Mouse (Mus musculus) lung, postnatal 36 days (tissue): Measurements from ENCODE around the gene Ptpn12.

Source experiments
- DNase-seq: peaks from one replicate; pipeline ENCODE4 v3.0.0; 2022; ENCODE audit warnings: mixed read lengths

Ptpn12 gene

GRCm38 (mm10) chr5:21055820-21056531 lies at the start of gene Ptpn12:
Gene Ptpn12 (minus strand): TSS chr5:21055911.
- peak; percentile 97 for DNase-seq

- DNase-seq, result peak; percentile 22
Observed at GRCm38 (mm10) chr5:21091179-21091578, 35.5 kb upstream of the Ptpn12 start.

- DNase-seq, result no peak
Observed at GRCm38 (mm10) chr5:21057217-21057616, 1.5 kb upstream of the Ptpn12 start.

- no peak for DNase-seq
Observed at GRCm38 (mm10) chr5:21056595-21056994, 884 bp upstream of the Ptpn12 start.

- DNase-seq, result peak; percentile 45
Observed at GRCm38 (mm10) chr5:21055071-21055819, 466 bp downstream of the Ptpn12 start.

- DNase-seq, result peak; percentile 94
Observed at GRCm38 (mm10) chr5:21054472-21055070, 1.1 kb downstream of the Ptpn12 start.

- DNase-seq, result no peak
Observed at GRCm38 (mm10) chr5:21053571-21054307, 2.0 kb downstream of the Ptpn12 start.

GRCm38 (mm10) chr5:21052521-21052920 lies 3.2 kb downstream of the Ptpn12 start:
- no peak for DNase-seq

GRCm38 (mm10) chr5:21050770-21051122 lies 5.0 kb downstream of the Ptpn12 start:
- no peak for DNase-seq

- DNase-seq, result no peak
Observed at GRCm38 (mm10) chr5:21050061-21050769, 5.5 kb downstream of the Ptpn12 start.

GRCm38 (mm10) chr5:21049006-21049405 lies 6.7 kb downstream of the Ptpn12 start:
- DNase-seq, result peak; percentile 35

GRCm38 (mm10) chr5:21047114-21047513 lies 8.6 kb downstream of the Ptpn12 start:
- DNase-seq, result no peak

GRCm38 (mm10) chr5:21046150-21047048 lies 9.3 kb downstream of the Ptpn12 start:
- DNase-seq, result no peak

GRCm38 (mm10) chr5:21045462-21045861 lies 10.2 kb downstream of the Ptpn12 start:
- no peak for DNase-seq

GRCm38 (mm10) chr5:21038100-21038499 lies 17.6 kb downstream of the Ptpn12 start:
- no peak for DNase-seq

- no peak for DNase-seq
Observed at GRCm38 (mm10) chr5:21035689-21036480, 19.8 kb downstream of the Ptpn12 start.

- no peak for DNase-seq
Observed at GRCm38 (mm10) chr5:21034388-21034966, 21.2 kb downstream of the Ptpn12 start.

GRCm38 (mm10) chr5:21033382-21034056 lies 22.2 kb downstream of the Ptpn12 start:
- no peak for DNase-seq

GRCm38 (mm10) chr5:21032626-21033025 lies 23.1 kb downstream of the Ptpn12 start:
- no peak for DNase-seq

GRCm38 (mm10) chr5:21030226-21030625 lies 25.5 kb downstream of the Ptpn12 start:
- peak; percentile 42 for DNase-seq
